Mouse (Mus musculus) CH12.LX (cell line): ENCODE results near the gene Copb1. TPM values are rescaled to one million over a fixed set of nuclear protein-coding genes. Genes with fewer than 3 reads are reported as not detected.

Experiments
- DNase-seq: peaks from one replicate; pipeline ENCODE4 v3.0.0-alpha.2; 2013; ENCODE audit errors: extremely low read depth
- H3K27ac ChIP-seq: 2 replicates; pipeline ENCODE4 v1.5.1; 2012; ENCODE audit warnings: low read depth, mild to moderate bottlenecking, control low read depth, moderate library complexity; ENCODE audit not compliant: insufficient read depth
- H3K27me3 ChIP-seq: replicated peaks from 2 replicates; pipeline ENCODE3; 2012; ENCODE audit warnings: inconsistent platforms
- H3K36me3 ChIP-seq, 2 experiments: replicated peaks in 1 of 2; 2 replicates each; pipeline versions ENCODE3 to v1.6.1; 2012; ENCODE audit warnings: inconsistent platforms in 1 of 2, low read length in 1 of 2, mild to moderate bottlenecking in 1 of 2, mixed read lengths in 1 of 2, moderate library complexity in 1 of 2; ENCODE audit not compliant: control insufficient read depth in 1 of 2, insufficient read depth in 1 of 2
- H3K4me1 ChIP-seq, 2 experiments: 2 replicates each; pipeline ENCODE4 v1.6.1; 2012; ENCODE audit warnings: inconsistent platforms in 1 of 2, moderate library complexity in 1 of 2; ENCODE audit not compliant: insufficient read depth in 2 of 2, control insufficient read depth in 1 of 2
- H3K4me2 ChIP-seq: 2 replicates; pipeline ENCODE4 v1.6.1; 2012; ENCODE audit warnings: low read depth, mild to moderate bottlenecking, control low read depth; ENCODE audit not compliant: poor library complexity, insufficient read depth, severe bottlenecking
- H3K4me3 ChIP-seq, 3 experiments: fragments of 150-350 bp in 1 of 3; sonication (generic) in 1 of 3; replicated peaks in 1 of 3; 2 replicates each; pipeline versions ENCODE3 to v1.5.1; 2011 to 2012; ENCODE audit warnings: low read depth in 2 of 3, low read length in 2 of 3, mild to moderate bottlenecking in 2 of 3, moderate library complexity in 2 of 3, control low read depth in 1 of 3, improper control_type of control experiment in 1 of 3, inconsistent platforms in 1 of 3, mixed read lengths in 1 of 3; ENCODE audit not compliant: poor library complexity in 1 of 3
- H3K79me2 ChIP-seq: replicated peaks from 2 replicates; pipeline ENCODE4 v1.6.1; 2012; ENCODE audit warnings: mild to moderate bottlenecking, moderate library complexity; ENCODE audit not compliant: control insufficient read depth, poor library complexity, insufficient read depth, severe bottlenecking; ENCODE audit errors: extremely low read depth
- H3K9ac ChIP-seq: 2 replicates; pipeline ENCODE4 v1.6.1; 2012; ENCODE audit warnings: low read depth, mild to moderate bottlenecking, control low read depth, moderate library complexity; ENCODE audit not compliant: insufficient read depth
- H3K9me3 ChIP-seq: replicated peaks from 2 replicates; pipeline ENCODE3; 2012; ENCODE audit warnings: low read length, inconsistent platforms, mixed read lengths
- BHLHE40 ChIP-seq: IDR thresholded peaks from 2 replicates; pipeline ENCODE4 v1.6.1; 2011; ENCODE audit warnings: mild to moderate bottlenecking, low read depth, low read length, improper control_type of control experiment
- CHD1 ChIP-seq: IDR thresholded peaks from 2 replicates; pipeline ENCODE4 v1.6.1; 2012; ENCODE audit warnings: low read depth, low read length, improper control_type of control experiment, inconsistent platforms
- ELF1 ChIP-seq: IDR thresholded peaks from 2 replicates; pipeline ENCODE4 v1.6.1; 2014; ENCODE audit warnings: low read depth, mild to moderate bottlenecking, inconsistent platforms, low read length, improper control_type of control experiment
- ETS1 ChIP-seq: conservative IDR thresholded peaks from 2 replicates; pipeline ENCODE4 v1.6.1; 2012; ENCODE audit warnings: low read depth, mild to moderate bottlenecking, inconsistent platforms, low read length, improper control_type of control experiment, moderate library complexity
- GABPA ChIP-seq: IDR thresholded peaks from 2 replicates; pipeline ENCODE4 v1.6.1; 2012; ENCODE audit warnings: low read depth, low read length, improper control_type of control experiment, inconsistent platforms; ENCODE audit not compliant: insufficient replicate concordance
- HCFC1 ChIP-seq: IDR thresholded peaks from 2 replicates; pipeline ENCODE4 v1.6.1; 2012; ENCODE audit warnings: low read depth, mild to moderate bottlenecking, inconsistent platforms, low read length, improper control_type of control experiment
- MAFK ChIP-seq: IDR thresholded peaks from 2 replicates; pipeline ENCODE4 v1.6.1; 2011; ENCODE audit warnings: low read length, improper control_type of control experiment; ENCODE audit not compliant: insufficient replicate concordance
- MAX ChIP-seq: IDR thresholded peaks from 2 replicates; pipeline ENCODE4 v1.6.1; 2011; ENCODE audit warnings: low read length, improper control_type of control experiment
- MEF2A ChIP-seq: IDR thresholded peaks from 2 replicates; pipeline ENCODE4 v1.6.1; 2014; ENCODE audit warnings: low read depth, mild to moderate bottlenecking, inconsistent platforms, low read length, improper control_type of control experiment, borderline replicate concordance
- MXI1 ChIP-seq: IDR thresholded peaks from 2 replicates; pipeline ENCODE4 v1.6.1; 2011; ENCODE audit warnings: mild to moderate bottlenecking, low read depth, low read length, improper control_type of control experiment
- MYC ChIP-seq: IDR thresholded peaks from 2 replicates; pipeline ENCODE4 v1.6.1; 2011; ENCODE audit warnings: low read depth, mild to moderate bottlenecking, improper control_type of control experiment, low read length
- NRF1 ChIP-seq: IDR thresholded peaks from 2 replicates; pipeline ENCODE4 v1.6.1; 2014; ENCODE audit warnings: low read depth, mild to moderate bottlenecking, inconsistent platforms, low read length, improper control_type of control experiment, moderate library complexity
- POLR2AphosphoS2 ChIP-seq: IDR thresholded peaks from 2 replicates; pipeline ENCODE4 v1.6.1; 2011; ENCODE audit warnings: low read depth, low read length, improper control_type of control experiment
- RAD21 ChIP-seq: IDR thresholded peaks from 2 replicates; pipeline ENCODE4 v1.6.1; 2011; ENCODE audit warnings: low read depth, mild to moderate bottlenecking, low read length, improper control_type of control experiment, moderate library complexity
- SIN3A ChIP-seq: IDR thresholded peaks from 2 replicates; pipeline ENCODE4 v1.6.1; 2012; ENCODE audit warnings: low read length, improper control_type of control experiment, inconsistent platforms
- SMC3 ChIP-seq: IDR thresholded peaks from 2 replicates; pipeline ENCODE4 v1.6.1; 2011; ENCODE audit warnings: low read depth, low read length, improper control_type of control experiment
- UBTF ChIP-seq: IDR thresholded peaks from 2 replicates; pipeline ENCODE4 v1.6.1; 2012; ENCODE audit warnings: low read depth, mild to moderate bottlenecking, inconsistent platforms, low read length, improper control_type of control experiment, moderate library complexity
- USF1 ChIP-seq: IDR thresholded peaks from 2 replicates; pipeline ENCODE4 v1.6.1; 2014; ENCODE audit warnings: low read depth, mild to moderate bottlenecking, inconsistent platforms, low read length, improper control_type of control experiment
- USF2 ChIP-seq: conservative IDR thresholded peaks from 2 replicates; pipeline ENCODE4 v1.6.1; 2011; ENCODE audit warnings: low read depth, low read length, improper control_type of control experiment
- dilution Hi-C: fragments of 300-500 bp; cut with MboI; formaldehyde crosslinking; loops from 2 replicates; pipeline ENCODE4 v1.14.3; 2020; ENCODE audit warnings: low sequenced_read_pairs; ENCODE audit not compliant: extremely low pct_unique_long_range_greater_than_20kb, extremely low pct_ligation_motif_present
- in situ Hi-C: fragments of 300-500 bp; cut with MboI; formaldehyde crosslinking; loops from 3 replicates; pipeline ENCODE4 v1.14.3; 2019; ENCODE audit warnings: low sequenced_read_pairs, low pct_ligation_motif_present, low pct_unique_long_range_greater_than_20kb, mixed read lengths
- polyA plus RNA-seq: library from polyadenylated mRNA; unstranded; fragments of >175 nt; gene quantifications from 2 replicates; pipeline ENCODE4 v1.2.1, GENCODE M21; 2012; ENCODE audit warnings: low read depth; ENCODE audit not compliant: insufficient read length
- total RNA-seq, 2 experiments: library from RNA; depleted of rRNA; stranded (reverse); fragments of 300-350 nt in 1 of 2; fragments of >200 nt in 1 of 2; gene quantifications; 2 replicates each; pipeline ENCODE4 v1.2.3; 2012 to 2014

Gene Copb1
- total and polyA plus RNA-seq, 3 experiments: 71.0 to 154 (median 114) TPM

DNA sequence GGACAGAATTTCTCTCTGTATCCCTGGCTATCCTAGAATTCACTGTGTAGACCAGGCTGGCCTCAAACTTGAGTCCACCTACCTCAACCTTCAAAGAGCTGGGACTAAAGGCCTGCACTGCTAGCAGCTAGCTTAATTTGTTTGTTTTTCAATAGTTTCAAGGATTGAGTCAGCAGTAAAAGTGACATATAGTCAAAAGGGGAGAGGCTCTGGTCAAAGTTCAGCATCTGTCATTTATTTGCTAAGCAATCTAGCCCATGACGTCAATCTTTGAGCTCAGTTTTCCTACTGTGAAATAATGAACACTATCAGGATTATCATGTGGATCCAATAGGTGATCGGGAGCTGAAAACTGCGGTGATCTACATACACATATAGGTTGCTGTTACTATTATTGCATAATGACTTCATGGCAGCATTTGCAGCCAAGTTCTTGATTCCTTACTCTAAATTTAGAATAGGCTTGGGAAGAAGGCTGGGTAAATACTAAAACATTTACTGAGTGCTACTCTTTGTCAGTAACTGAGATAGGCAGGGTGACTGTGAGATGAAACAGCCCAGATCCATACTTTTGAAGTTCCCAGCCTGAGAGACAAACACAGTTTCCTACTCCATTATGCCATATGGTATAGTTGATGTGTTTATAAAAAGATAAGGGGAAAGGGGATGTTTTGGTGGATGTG is 54.9 kb downstream of the Copb1 start:
- Histone ChIP-seq H3K4me3 (no peak overlapping the region), H3K4me1 (peaks cover 2 to 14% of the 10 kb centered on the region in 2 experiments; a peak in 3 of 4 replicates), H3K9ac (no peak overlapping the region), H3K27ac (no peak overlapping the region), H3K9me3 (no peaks in the 10 kb centered on the region), H3K79me2 (no peaks in the 10 kb centered on the region), H3K4me2 (no peak overlapping the region), H3K27me3 (no peaks in the 10 kb centered on the region), H3K36me3 (no peaks in the 10 kb centered on the region)
- in situ Hi-C loops (no loop called here), dilution Hi-C loops (no loop called here)
- TF ChIP-seq MXI1: no peak
- TF ChIP-seq NRF1: no peak
- TF ChIP-seq MAX: no peak
- no peak for TF ChIP-seq BHLHE40
- no peak for TF ChIP-seq GABPA
- TF ChIP-seq MAFK: no peak
- TF ChIP-seq ELF1: no peak
- no peak for TF ChIP-seq SMC3
- no peak for TF ChIP-seq USF2
- DNase-seq: no peak

DNA sequence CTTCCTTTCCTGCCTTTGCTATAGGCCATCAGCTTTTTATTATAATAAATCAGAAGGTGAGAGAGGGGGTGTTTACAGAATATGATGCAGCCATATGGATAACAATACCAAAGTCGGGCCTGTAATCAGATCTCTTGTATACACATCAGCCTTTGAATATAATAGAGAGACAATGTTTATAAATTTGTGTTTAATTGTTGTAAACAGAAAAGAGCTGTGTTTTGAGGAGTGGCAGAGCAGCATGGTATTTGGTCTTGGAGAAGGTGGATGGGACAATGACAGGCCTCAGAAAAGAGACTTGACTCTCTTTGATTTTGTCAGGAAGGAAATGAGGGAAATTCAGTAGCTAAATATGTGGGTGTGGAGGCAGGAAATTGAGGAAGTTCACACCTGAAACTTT is 56.3 kb downstream of the Copb1 start:
- no peaks in the 10 kb centered on the region for H3K27me3 ChIP-seq
- H3K27ac ChIP-seq: no peak overlapping the region
- no peaks in the 10 kb centered on the region for H3K79me2 ChIP-seq
- no peak for DNase-seq
- peaks cover 2 to 24% of the 10 kb centered on the region in 2 experiments; a peak in 3 of 4 replicates for H3K4me1 ChIP-seq
- no peak overlapping the region for H3K4me3 ChIP-seq
- dilution Hi-C loops: no loop called here
- TF ChIP-seq SMC3 (no peak), MEF2A (no peak), USF1 (no peak), ETS1 (no peak), MYC (no peak), NRF1 (no peak), HCFC1 (no peak), RAD21 (no peak), CHD1 (no peak), USF2 (no peak), POLR2AphosphoS2 (no peak), BHLHE40 (no peak), UBTF (no peak), SIN3A (no peak), GABPA (no peak)
- H3K36me3 ChIP-seq: no peaks in the 10 kb centered on the region
- no peak overlapping the region for H3K9ac ChIP-seq
- no peak overlapping the region for H3K4me2 ChIP-seq
- in situ Hi-C loops: no loop called here
- no peaks in the 10 kb centered on the region for H3K9me3 ChIP-seq
